Mouse (Mus musculus) heart, adult 2 months (tissue): Measurements from ENCODE around the gene Nek6. TPM values are rescaled to one million over a fixed set of nuclear protein-coding genes. Genes with fewer than 3 reads are reported as not detected.

Experiments
- DNase-seq, 2 experiments: peaks; one replicate each; pipeline ENCODE4 v3.0.0; 2021
- H3K27ac ChIP-seq: fragments of 200-600 bp; 2 replicates; pipeline ENCODE4 v1.8.1; 2022
- H3K27me3 ChIP-seq: fragments of 200-500 bp; 2 replicates; pipeline ENCODE4 v1.6.1; 2012; ENCODE audit warnings: mild to moderate bottlenecking, low read length, inconsistent platforms, mixed read lengths; ENCODE audit not compliant: control insufficient read depth, insufficient read depth
- H3K36me3 ChIP-seq: fragments of 200-500 bp; 2 replicates; pipeline ENCODE4 v1.6.1; 2012; ENCODE audit warnings: low read length, inconsistent platforms; ENCODE audit not compliant: control insufficient read depth, insufficient read depth
- H3K4me1 ChIP-seq: fragments of 200-500 bp; 2 replicates; pipeline ENCODE4 v1.6.1; 2011; ENCODE audit warnings: low read length; ENCODE audit not compliant: control insufficient read depth, insufficient read depth
- H3K4me3 ChIP-seq: fragments of 200-600 bp; 2 replicates; pipeline ENCODE4 v1.8.1; 2022
- H3K79me2 ChIP-seq: fragments of 200-500 bp; replicated peaks from 2 replicates; pipeline ENCODE4 v1.6.1; 2012; ENCODE audit warnings: mild to moderate bottlenecking, inconsistent platforms, low read length, moderate library complexity, mixed read lengths; ENCODE audit not compliant: control insufficient read depth, insufficient read depth
- H3K9ac ChIP-seq: fragments of 200-500 bp; 2 replicates; pipeline ENCODE4 v1.6.1; 2012; ENCODE audit warnings: low read depth, mild to moderate bottlenecking, control low read depth, inconsistent platforms, low read length, mixed read lengths
- CTCF ChIP-seq: fragments of 200-600 bp; IDR thresholded peaks from 2 replicates; pipeline ENCODE4 v1.8.1; 2022; ENCODE audit warnings: antibody characterized with exemption, mild to moderate bottlenecking, moderate library complexity
- EP300 ChIP-seq: fragments of 200-500 bp; IDR thresholded peaks from 2 replicates; pipeline ENCODE4 v1.6.1; 2011; ENCODE audit warnings: low read depth, low read length, control low read depth; ENCODE audit not compliant: insufficient read depth
- POLR2A ChIP-seq: fragments of 200-500 bp; IDR thresholded peaks from 2 replicates; pipeline ENCODE4 v1.6.1; 2011; ENCODE audit warnings: mild to moderate bottlenecking, low read depth, low read length, control low read depth; ENCODE audit not compliant: insufficient read depth
- WGBS: fragments of 180-500 bp; shearing (Covaris S2); methylation state at CpG from one replicate; pipeline ENCODE4 v1.1.7; 2018; 5-methylcytosine and 5-hydroxymethylcytosine counted together
- intact Hi-C: fragments of 180-260 bp; cut with DNase I; formaldehyde crosslinking; loops from one replicate; pipeline ENCODE4 v1.15.1; 2025
- polyA plus RNA-seq: library from polyadenylated mRNA; depleted of rRNA; stranded (reverse); fragments of >200 nt; gene quantifications from 2 replicates; pipeline ENCODE4 v1.2.3, GENCODE M21; 2012
- total RNA-seq, 2 experiments: library from RNA; stranded (reverse); gene quantifications; 2 replicates each; pipeline ENCODE4 v1.2.3; 2021

Nek6 gene
- total and polyA plus RNA-seq, 3 experiments: 2.9 to 5.8 (median 3.3) TPM

GRCm38 (mm10) chr2:38530955-38531381 is 19.5 kb downstream of the Nek6 start:
- DNase-seq: peak; percentile 55 to 63
- H3K4me1 ChIP-seq: peaks cover 37% of the 10 kb centered on the region
- no peaks in the 10 kb centered on the region for H3K79me2 ChIP-seq
- TF ChIP-seq EP300 (0 out of 2 replicates have a peak, but pooled peaks have one; percentile 19), POLR2A (no peak), CTCF (no peak)
- H3K27ac ChIP-seq: peak overlapping the region; percentile 36
- intact Hi-C loops: no loop called here
- WGBS: 5% methylated on average over 6 of the region's 6 CpGs
- H3K4me3 ChIP-seq: no peak overlapping the region
- no peaks in the 10 kb centered on the region for H3K27me3 ChIP-seq
- H3K9ac ChIP-seq: no peak overlapping the region
- no peaks in the 10 kb centered on the region for H3K36me3 ChIP-seq

GRCm38 (mm10) chr2:38533322-38533721 is 21.9 kb downstream of the Nek6 start:
- H3K79me2 ChIP-seq: no peaks in the 10 kb centered on the region
- no peaks in the 10 kb centered on the region for H3K27me3 ChIP-seq
- intact Hi-C loops: loop anchor here (1.0 to 2.0 kb wide), 2 partner anchors 15 to 47 kb away; no protein-coding TSS in a partner anchor
- TF ChIP-seq POLR2A: peak; percentile 78; the same call in 1 of the 2 replicates
- TF ChIP-seq CTCF: no peak
- TF ChIP-seq EP300: peak; percentile 100
- peak; percentile 72 to 85 for DNase-seq
- H3K36me3 ChIP-seq: no peaks in the 10 kb centered on the region
- no peak overlapping the region for H3K9ac ChIP-seq
- 17% methylated on average over 6 of the region's 6 CpGs for WGBS
- H3K27ac ChIP-seq: peak overlapping the region; percentile 54
- H3K4me3 ChIP-seq: no peak overlapping the region
- H3K4me1 ChIP-seq: peaks cover 41% of the 10 kb centered on the region

DNA sequence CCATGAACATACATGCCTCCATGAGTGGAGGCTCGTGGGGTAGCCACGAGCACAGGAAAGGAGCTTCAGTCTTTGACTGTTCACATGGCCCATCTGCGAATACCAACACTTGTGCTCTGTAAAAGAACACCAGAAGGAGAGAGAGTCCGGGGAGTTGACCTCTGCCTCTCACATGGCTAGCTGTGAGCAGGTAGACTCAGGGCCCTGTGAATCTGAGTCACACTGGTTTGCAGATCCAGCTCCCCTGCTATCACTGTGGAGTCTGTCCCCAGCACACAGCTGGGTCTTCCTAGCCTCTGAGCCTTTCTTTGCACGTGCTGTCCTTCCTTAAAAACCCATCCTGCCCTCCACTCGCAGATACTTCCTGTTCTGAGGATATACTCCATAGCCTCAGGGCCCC is 22.3 kb downstream of the Nek6 start:
- WGBS: 39% methylated on average over 6 of the region's 6 CpGs
- Histone ChIP-seq H3K4me3 (no peak overlapping the region), H3K9ac (no peak overlapping the region), H3K4me1 (peaks cover 41% of the 10 kb centered on the region), H3K27ac (peak overlapping the region; percentile 54), H3K79me2 (no peaks in the 10 kb centered on the region), H3K36me3 (no peaks in the 10 kb centered on the region), H3K27me3 (no peaks in the 10 kb centered on the region)
- DNase-seq: no peak
- intact Hi-C loops: loop anchor here (1.0 to 2.0 kb wide), 2 partner anchors 15 to 47 kb away; no protein-coding TSS in a partner anchor
- TF ChIP-seq CTCF: no peak
- no peak for TF ChIP-seq POLR2A
- no peak for TF ChIP-seq EP300

- WGBS: 76% methylated on average over 5 of the region's 5 CpGs
Observed at GRCm38 (mm10) chr2:38534241-38534940, 22.9 kb downstream of the Nek6 start.

GRCm38 (mm10) chr2:38535051-38535450 is 23.6 kb downstream of the Nek6 start:
- DNase-seq: peak in 1 of 2 experiments; percentile 29
- no peak for TF ChIP-seq POLR2A
- TF ChIP-seq CTCF: no peak
- TF ChIP-seq EP300: no peak

More at GRCm38 (mm10) chr2:38534241-38534940, 22.9 kb downstream of the Nek6 start:
- H3K36me3 ChIP-seq: no peaks in the 10 kb centered on the region
- no peak overlapping the region for H3K9ac ChIP-seq
- peaks cover 41% of the 10 kb centered on the region for H3K4me1 ChIP-seq
- peak overlapping the region; percentile 54 for H3K27ac ChIP-seq
- no peaks in the 10 kb centered on the region for H3K27me3 ChIP-seq
- DNase-seq: no peak
- intact Hi-C loops: no loop called here
- H3K79me2 ChIP-seq: no peaks in the 10 kb centered on the region
- TF ChIP-seq CTCF (no peak), EP300 (no peak), POLR2A (no peak)
- no peak overlapping the region for H3K4me3 ChIP-seq

More at GRCm38 (mm10) chr2:38535051-38535450, 23.6 kb downstream of the Nek6 start:
- H3K79me2 ChIP-seq: 0 out of 2 replicates have a peak, but pooled peaks cover 2% of the 10 kb centered on the region
- no peaks in the 10 kb centered on the region for H3K27me3 ChIP-seq
- whole genome bisulfite sequencing: 69% methylated on average over 8 of the region's 8 CpGs
- peaks cover 41% of the 10 kb centered on the region for H3K4me1 ChIP-seq
- intact Hi-C loops: no loop called here
- peak overlapping the region; percentile 18 for H3K27ac ChIP-seq
- no peak overlapping the region for H3K4me3 ChIP-seq
- no peak overlapping the region for H3K9ac ChIP-seq
- H3K36me3 ChIP-seq: no peaks in the 10 kb centered on the region
